Mouse (Mus musculus) intestine, embryonic 15.5 days (tissue): ENCODE data around the gene Resp18. TPM values are rescaled to one million over a fixed set of nuclear protein-coding genes. Genes with fewer than 3 reads are reported as not detected.

Experiments used
- ATAC-seq: fragments of 200-750 bp; cut with Nextera tagmentation; 2 replicates; pipeline ENCODE4 v1.8.0; 2017; ENCODE audit warnings: moderate TSS enrichment, moderate library complexity
- H3K27ac ChIP-seq: fragments of 300-500 bp; sonication (generic); 2 replicates; pipeline ENCODE4 v1.5.1; 2015; ENCODE audit warnings: mild to moderate bottlenecking, inconsistent platforms
- H3K27me3 ChIP-seq: fragments of 300-500 bp; sonication (generic); replicated peaks from 2 replicates; pipeline ENCODE4 v1.6.1; 2015; ENCODE audit warnings: inconsistent platforms
- H3K36me3 ChIP-seq: fragments of 300-500 bp; sonication (generic); 2 replicates; pipeline ENCODE4 v1.6.1; 2015; ENCODE audit warnings: inconsistent platforms
- H3K4me1 ChIP-seq: fragments of 300-500 bp; sonication (generic); replicated peaks from 2 replicates; pipeline ENCODE4 v1.6.1; 2015; ENCODE audit warnings: inconsistent platforms
- H3K4me2 ChIP-seq: fragments of 300-500 bp; sonication (generic); replicated peaks from 2 replicates; pipeline ENCODE4 v1.6.1; 2015; ENCODE audit warnings: mild to moderate bottlenecking, inconsistent platforms
- H3K4me3 ChIP-seq: fragments of 300-500 bp; sonication (generic); replicated peaks from 2 replicates; pipeline ENCODE4 v1.5.1; 2015; ENCODE audit warnings: inconsistent platforms
- H3K9ac ChIP-seq: fragments of 300-500 bp; sonication (generic); 2 replicates; pipeline ENCODE4 v1.6.1; 2015; ENCODE audit warnings: inconsistent platforms
- H3K9me3 ChIP-seq: fragments of 300-500 bp; sonication (generic); 2 replicates; pipeline ENCODE4 v1.6.1; 2016; ENCODE audit warnings: inconsistent platforms
- WGBS: fragments of 180-500 bp; shearing (Covaris S2); methylation state at CpG from one replicate; pipeline ENCODE4 v1.1.7; 2015; 5-methylcytosine and 5-hydroxymethylcytosine counted together
- polyA plus RNA-seq: library from polyadenylated mRNA; unstranded; fragments of >200 nt; fragmentation: Nextera tagmentation; extraction: Ambion mirVana; gene quantifications from 2 replicates; pipeline ENCODE4 v1.2.1, GENCODE M21; 2015

Gene Resp18
- polyA plus RNA-seq, result 12.7 and 13.8 TPM in 2 replicates

- peaks cover 15% of the 10 kb centered on the region for H3K27me3 ChIP-seq
- H3K36me3 ChIP-seq, result no peaks in the 10 kb centered on the region
These were observed at the start of gene Resp18 for GRCm38 (mm10) chr1:75278228-75278627. Gene Resp18, minus strand, starts transcription at chr1:75278415.

GRCm38 (mm10) chr1:75327461-75327860, 49.2 kb upstream of the Resp18 start:
- Histone ChIP-seq H3K4me2 (no peak overlapping the region), H3K27me3 (no peaks in the 10 kb centered on the region), H3K36me3 (no peaks in the 10 kb centered on the region), H3K9me3 (no peaks in the 10 kb centered on the region), H3K27ac (no peak overlapping the region), H3K4me1 (no peaks in the 10 kb centered on the region), H3K9ac (no peak overlapping the region), H3K4me3 (no peak overlapping the region)
- no peak for ATAC-seq

More at GRCm38 (mm10) chr1:75278228-75278627, at the start of gene Resp18:
- no peak within 1 kb of the TSS for H3K9ac ChIP-seq
- H3K4me3 ChIP-seq, result no peak within 1 kb of the TSS
- no peaks in the 10 kb centered on the region for H3K9me3 ChIP-seq
- no peaks in the 10 kb centered on the region for H3K4me1 ChIP-seq
- H3K27ac ChIP-seq, result no peak within 1 kb of the TSS
- 10% methylated on average over 13 of the region's 13 CpGs for WGBS
- no peak for ATAC-seq
- H3K4me2 ChIP-seq, result no peak within 1 kb of the TSS

- H3K9me3 ChIP-seq, result no peaks in the 10 kb centered on the region
- H3K27ac ChIP-seq, result no peak overlapping the region
- H3K4me3 ChIP-seq, result no peak overlapping the region
- no peak overlapping the region; the same call in 1 of the 2 replicates for H3K9ac ChIP-seq
- peaks cover 8% of the 10 kb centered on the region; the same call in 1 of the 2 replicates for H3K4me1 ChIP-seq
- H3K4me2 ChIP-seq, result no peak overlapping the region
- no peaks in the 10 kb centered on the region for H3K27me3 ChIP-seq
- no peak for ATAC-seq
- H3K36me3 ChIP-seq, result peaks cover 10% of the 10 kb centered on the region; the same call in 1 of the 2 replicates
- WGBS, result 74% methylated on average over 10 of the region's 10 CpGs
These were observed 41.0 kb upstream of the Resp18 start for GRCm38 (mm10) chr1:75319166-75319565.

- peaks cover 10% of the 10 kb centered on the region; the same call in 1 of the 2 replicates for H3K36me3 ChIP-seq
- no peak overlapping the region for H3K4me2 ChIP-seq
- ATAC-seq, result no peak
- no peaks in the 10 kb centered on the region for H3K9me3 ChIP-seq
- peaks cover 8% of the 10 kb centered on the region; the same call in 1 of the 2 replicates for H3K4me1 ChIP-seq
- H3K27me3 ChIP-seq, result no peaks in the 10 kb centered on the region
- WGBS, result 91% methylated on average over 4 of the region's 4 CpGs
- no peak overlapping the region for H3K9ac ChIP-seq
- H3K27ac ChIP-seq, result no peak overlapping the region
- H3K4me3 ChIP-seq, result no peak overlapping the region
These were observed 40.5 kb upstream of the Resp18 start for GRCm38 (mm10) chr1:75318736-75319135.

GRCm38 (mm10) chr1:75318301-75318700, 40.1 kb upstream of the Resp18 start:
- Histone ChIP-seq H3K4me3 (0 out of 2 replicates have a peak overlapping the region, but pooled peaks have one; percentile 1), H3K4me1 (peaks cover 8% of the 10 kb centered on the region; the same call in 1 of the 2 replicates), H3K27ac (no peak overlapping the region), H3K9me3 (no peaks in the 10 kb centered on the region), H3K4me2 (peak overlapping the region; percentile 42), H3K36me3 (peaks cover 11% of the 10 kb centered on the region), H3K9ac (no peak overlapping the region), H3K27me3 (no peaks in the 10 kb centered on the region)
- WGBS, result 69% methylated on average over 3 of the region's 3 CpGs
- ATAC-seq, result no peak

GRCm38 (mm10) chr1:75317241-75318201, 39.3 kb upstream of the Resp18 start, which contains the start of gene Dnpep:
Gene Dnpep, minus strand, starts transcription at chr1:75317990.
- Histone ChIP-seq H3K36me3 (peaks cover 18% of the 10 kb centered on the region), H3K4me2 (peak within 1 kb of the TSS; percentile 83), H3K9ac (peak within 1 kb of the TSS; percentile 70), H3K27ac (peak within 1 kb of the TSS; percentile 95), H3K27me3 (no peaks in the 10 kb centered on the region), H3K4me3 (peak within 1 kb of the TSS; percentile 70), H3K4me1 (peaks cover 8% of the 10 kb centered on the region; the same call in 1 of the 2 replicates), H3K9me3 (no peaks in the 10 kb centered on the region)
- ATAC-seq, result peak; percentile 97
- under 1% methylated on average over 91 of the region's 92 CpGs for WGBS

GRCm38 (mm10) chr1:75316861-75317240, 38.6 kb upstream of the Resp18 start:
- WGBS, result under 1% methylated on average over 20 of the region's 20 CpGs
- Histone ChIP-seq H3K36me3 (peaks cover 23% of the 10 kb centered on the region), H3K9me3 (no peaks in the 10 kb centered on the region), H3K4me3 (peak overlapping the region; percentile 70), H3K4me2 (peak overlapping the region; percentile 83), H3K27me3 (no peaks in the 10 kb centered on the region), H3K27ac (peak overlapping the region; percentile 95), H3K4me1 (peaks cover 8% of the 10 kb centered on the region; the same call in 1 of the 2 replicates), H3K9ac (peak overlapping the region; percentile 70)
- ATAC-seq, result peak; percentile 71

GRCm38 (mm10) chr1:75315456-75316365, 37.5 kb upstream of the Resp18 start:
- H3K27me3 ChIP-seq, result no peaks in the 10 kb centered on the region
- H3K4me1 ChIP-seq, result peaks cover 8% of the 10 kb centered on the region; the same call in 1 of the 2 replicates
- H3K4me3 ChIP-seq, result peak overlapping the region; percentile 70
- H3K27ac ChIP-seq, result peak overlapping the region; percentile 95; the same call in 1 of the 2 replicates
- H3K9me3 ChIP-seq, result no peaks in the 10 kb centered on the region
- peak overlapping the region; percentile 70 for H3K9ac ChIP-seq
- peak overlapping the region; percentile 83 for H3K4me2 ChIP-seq
- WGBS, result 76% methylated on average over 29 of the region's 29 CpGs
- no peak for ATAC-seq
- H3K36me3 ChIP-seq, result peaks cover 32% of the 10 kb centered on the region

GRCm38 (mm10) chr1:75315011-75315410, 36.8 kb upstream of the Resp18 start:
- Histone ChIP-seq H3K4me3 (no peak overlapping the region), H3K27me3 (no peaks in the 10 kb centered on the region), H3K9me3 (no peaks in the 10 kb centered on the region), H3K27ac (no peak overlapping the region), H3K4me2 (no peak overlapping the region), H3K4me1 (peaks cover 8% of the 10 kb centered on the region; the same call in 1 of the 2 replicates), H3K36me3 (peaks cover 35% of the 10 kb centered on the region), H3K9ac (no peak overlapping the region)
- WGBS, result 89% methylated on average over 6 of the region's 6 CpGs
- no peak for ATAC-seq

- no peak overlapping the region for H3K9ac ChIP-seq
- 94% methylated on average over 6 of the region's 6 CpGs for WGBS
These were observed 33.5 kb upstream of the Resp18 start for GRCm38 (mm10) chr1:75311694-75312093.

GRCm38 (mm10) chr1:75304662-75305061, 26.4 kb upstream of the Resp18 start:
- ATAC-seq, result no peak
- no peak overlapping the region for H3K4me2 ChIP-seq
- no peaks in the 10 kb centered on the region for H3K4me1 ChIP-seq
- H3K4me3 ChIP-seq, result no peak overlapping the region
- 73% methylated on average over 2 of the region's 2 CpGs for WGBS
- no peak overlapping the region for H3K27ac ChIP-seq
- H3K9me3 ChIP-seq, result no peaks in the 10 kb centered on the region
- no peak overlapping the region for H3K9ac ChIP-seq
- peaks cover 11% of the 10 kb centered on the region for H3K36me3 ChIP-seq
- no peaks in the 10 kb centered on the region for H3K27me3 ChIP-seq

More at GRCm38 (mm10) chr1:75311694-75312093, 33.5 kb upstream of the Resp18 start:
- H3K4me1 ChIP-seq, result peaks cover 8% of the 10 kb centered on the region; the same call in 1 of the 2 replicates
- no peak overlapping the region for H3K27ac ChIP-seq
- peaks cover 46% of the 10 kb centered on the region for H3K36me3 ChIP-seq
- H3K9me3 ChIP-seq, result no peaks in the 10 kb centered on the region
- H3K4me3 ChIP-seq, result no peak overlapping the region
- no peaks in the 10 kb centered on the region for H3K27me3 ChIP-seq
- no peak overlapping the region for H3K4me2 ChIP-seq
- ATAC-seq, result no peak
